Mouse (Mus musculus) brain, embryonic 14.5 days (tissue): ENCODE measurements at regions not wholly inside any gene's neighbourhood (a gene's known extent, or its start where the extent isn't known, plus 50 kb on each side); places are given as distances from the start of the nearest gene placed in this dataset.

Source experiments
- CTCF ChIP-seq: fragments of 200-500 bp; IDR thresholded peaks from 2 replicates; pipeline ENCODE4 v1.5.1; 2012; ENCODE audit warnings: inconsistent platforms, mild to moderate bottlenecking, moderate library complexity, borderline replicate concordance; ENCODE audit not compliant: insufficient read depth, insufficient read length; ENCODE audit errors: extremely low read depth
- POLR2A ChIP-seq: fragments of 200-500 bp; IDR thresholded peaks from 2 replicates; pipeline ENCODE4 v1.6.1; 2012; ENCODE audit warnings: mild to moderate bottlenecking, inconsistent platforms, borderline replicate concordance; ENCODE audit not compliant: poor library complexity, insufficient read depth, insufficient read length, severe bottlenecking; ENCODE audit errors: extremely low read depth

DNA sequence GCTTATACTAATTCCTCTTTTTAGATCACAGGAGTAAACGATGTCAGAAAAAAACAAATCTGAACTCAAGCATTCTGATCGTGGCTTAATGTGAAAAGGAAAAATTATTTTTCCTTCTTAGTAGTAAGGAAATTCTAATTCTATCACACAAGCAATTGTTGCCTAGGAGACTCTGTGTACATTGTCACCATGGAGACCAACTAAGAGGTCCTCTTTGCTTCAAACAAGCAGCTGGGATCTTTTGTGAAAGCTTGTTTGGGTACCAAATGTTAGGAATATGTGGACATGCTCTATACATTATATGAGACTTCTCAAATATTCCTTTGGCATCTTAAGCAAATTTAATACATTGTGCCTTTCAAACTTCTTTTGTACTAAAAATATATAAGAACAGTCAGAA, 345.9 kb upstream of the Atp10a start:
- TF ChIP-seq POLR2A (no peak), CTCF (no peak)
